Mouse (Mus musculus) cortical plate, adult 2 months (tissue): ENCODE measurements around the gene Pgm3.

ENCODE experiments used
- CTCF ChIP-seq: fragments of 200-500 bp; IDR thresholded peaks from 2 replicates; pipeline ENCODE4 v1.5.1; 2011; ENCODE audit warnings: mild to moderate bottlenecking, control low read depth, low read length; ENCODE audit not compliant: insufficient read depth; ENCODE audit errors: extremely low read depth
- POLR2A ChIP-seq: fragments of 200-500 bp; IDR thresholded peaks from 2 replicates; pipeline ENCODE4 v1.6.1; 2011; ENCODE audit warnings: mild to moderate bottlenecking, low read length, control low read depth; ENCODE audit not compliant: insufficient read depth; ENCODE audit errors: extremely low read depth

DNA sequence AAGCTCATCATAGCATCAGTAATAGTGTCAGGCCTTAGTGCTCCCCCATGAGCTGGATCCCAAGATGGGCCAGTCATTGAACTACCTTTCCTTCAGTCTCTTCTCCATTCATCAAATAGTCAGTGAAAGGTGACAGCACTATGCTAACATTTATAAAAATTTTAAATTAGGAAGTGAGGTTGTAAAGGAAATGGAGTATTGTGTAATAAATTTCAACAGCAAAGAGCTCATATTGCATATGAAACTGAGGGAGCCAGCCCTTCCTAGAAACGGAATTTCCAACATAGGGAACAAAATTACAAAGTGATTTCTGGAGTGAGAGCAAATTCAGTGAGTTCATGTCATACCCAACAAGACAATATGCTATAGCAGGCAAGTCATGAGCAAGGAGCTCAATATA, 27.1 kb downstream of the Pgm3 start:
- TF ChIP-seq CTCF (no peak), POLR2A (no peak)
